Mouse (Mus musculus): Measurements from ENCODE around the gene Lingo1.

- no peak for TF ChIP-seq CTCF (IDR thresholded peaks at IDR 0.05; ENCODE audit: low read depth, low read length)
- TF ChIP-seq POLR2A (IDR thresholded peaks at IDR 0.05; ENCODE audit: extremely low read depth, insufficient read depth, low read length), result no peak
Measured at GRCm38 (mm10) chr9:56635121-56635497, 161.2 kb downstream of the Lingo1 start.

Data from liver, adult 2 months (tissue).